Mouse (Mus musculus) urinary bladder, postnatal 25 days (tissue): ENCODE data around the gene Gm10337.
A peak's percentile ranks its signal among the peaks of the same experiment; 100 is the strongest.

Experiments
- DNase-seq: peaks from one replicate; pipeline ENCODE4 v3.0.0; 2022; ENCODE audit warnings: low spot score

Gene Gm10337

GRCm38 (mm10) chr15:102500479-102500878 is 3.0 kb upstream of the Gm10337 start:
- no peak for DNase-seq

- no peak for DNase-seq
Observed at GRCm38 (mm10) chr15:102501084-102501814, 2.3 kb upstream of the Gm10337 start.

GRCm38 (mm10) chr15:102502254-102502840 is 1.2 kb upstream of the Gm10337 start:
- DNase-seq: no peak

GRCm38 (mm10) chr15:102503924-102504782 is 631 bp downstream of the Gm10337 start:
- no peak for DNase-seq

- no peak for DNase-seq
Observed at GRCm38 (mm10) chr15:102505073-102505769, 1.7 kb downstream of the Gm10337 start.

- DNase-seq: no peak
Observed at GRCm38 (mm10) chr15:102505770-102506463, 2.4 kb downstream of the Gm10337 start.

- no peak for DNase-seq
Observed at GRCm38 (mm10) chr15:102506464-102506830, 2.9 kb downstream of the Gm10337 start.

- DNase-seq: no peak
Observed at GRCm38 (mm10) chr15:102506864-102507263, 3.3 kb downstream of the Gm10337 start.

- no peak for DNase-seq
Observed at GRCm38 (mm10) chr15:102507561-102507960, 4.0 kb downstream of the Gm10337 start.

- DNase-seq: no peak
Observed at GRCm38 (mm10) chr15:102508336-102508735, 4.8 kb downstream of the Gm10337 start.

GRCm38 (mm10) chr15:102510110-102510509 is 6.6 kb downstream of the Gm10337 start:
- no peak for DNase-seq

GRCm38 (mm10) chr15:102510590-102511284 is 7.2 kb downstream of the Gm10337 start:
- DNase-seq: peak; percentile 75

GRCm38 (mm10) chr15:102511285-102511833 is 7.8 kb downstream of the Gm10337 start:
- DNase-seq: no peak

- no peak for DNase-seq
Observed at GRCm38 (mm10) chr15:102512010-102512409, 8.5 kb downstream of the Gm10337 start.

- DNase-seq: no peak
Observed at GRCm38 (mm10) chr15:102512471-102512870, 8.9 kb downstream of the Gm10337 start.

- DNase-seq: no peak
Observed at GRCm38 (mm10) chr15:102513004-102513403, 9.5 kb downstream of the Gm10337 start.

- DNase-seq: no peak
Observed at GRCm38 (mm10) chr15:102515261-102515660, 11.7 kb downstream of the Gm10337 start.

- DNase-seq: no peak
Observed at GRCm38 (mm10) chr15:102515791-102516190, 12.3 kb downstream of the Gm10337 start.

- DNase-seq: no peak
Observed at GRCm38 (mm10) chr15:102516293-102516692, 12.8 kb downstream of the Gm10337 start.

- DNase-seq: peak; percentile 58
Observed at GRCm38 (mm10) chr15:102516728-102517404, 13.3 kb downstream of the Gm10337 start, which contains the start of gene Map3k12. Map3k12 (minus strand) TSS chr15:102517064.
